Mouse (Mus musculus) liver, adult 2 months (tissue): ENCODE data around the gene Dpm3.

ENCODE experiments used
- CTCF ChIP-seq: fragments of 200-500 bp; IDR thresholded peaks from 2 replicates; pipeline ENCODE4 v1.5.1; 2011; ENCODE audit warnings: low read depth, low read length, control low read depth
- POLR2A ChIP-seq: fragments of 200-500 bp; IDR thresholded peaks from 2 replicates; pipeline ENCODE4 v1.6.1; 2011; ENCODE audit warnings: low read length, control low read depth; ENCODE audit not compliant: insufficient read depth; ENCODE audit errors: extremely low read depth

GRCm38 (mm10) chr3:89243609-89244008, 15.5 kb upstream of the Dpm3 start:
- no peak for TF ChIP-seq POLR2A
- 0 out of 2 replicates have a peak, but pooled peaks have one; percentile 16 for TF ChIP-seq CTCF
